Mouse (Mus musculus) heart, postnatal 0 days (tissue): ENCODE results near the gene Crybb1. TPM values are rescaled to one million over a fixed set of nuclear protein-coding genes. Genes with fewer than 3 reads are reported as not detected.

ENCODE experiments used
- ATAC-seq: fragments of 200-750 bp; cut with Nextera tagmentation; 2 replicates; pipeline ENCODE4 v1.8.0; 2017; ENCODE audit warnings: low read depth, moderate number of reproducible peaks, moderate library complexity; ENCODE audit not compliant: insufficient read depth
- DNase-seq: peaks from one replicate; pipeline ENCODE4 v3.0.0-alpha.2; 2016; ENCODE audit warnings: low spot score
- H3K27ac ChIP-seq: fragments of 300-500 bp; sonication (generic); 2 replicates; pipeline ENCODE4 v1.5.1; 2014; ENCODE audit warnings: low read depth, mild to moderate bottlenecking
- H3K27me3 ChIP-seq: fragments of 300-500 bp; sonication (generic); 2 replicates; pipeline ENCODE4 v1.6.1; 2014; ENCODE audit warnings: low read length, mixed read lengths; ENCODE audit not compliant: control insufficient read depth, insufficient read depth
- H3K36me3 ChIP-seq: fragments of 300-500 bp; sonication (generic); replicated peaks from 2 replicates; pipeline ENCODE4 v1.6.1; 2014; ENCODE audit warnings: low read length, mixed read lengths; ENCODE audit not compliant: control insufficient read depth, insufficient read depth
- H3K4me1 ChIP-seq: fragments of 300-500 bp; sonication (generic); 2 replicates; pipeline ENCODE4 v1.6.1; 2014; ENCODE audit warnings: antibody characterized with exemption; ENCODE audit not compliant: control insufficient read depth, insufficient read depth
- H3K4me2 ChIP-seq: fragments of 300-500 bp; sonication (generic); 2 replicates; pipeline ENCODE4 v1.6.1; 2014; ENCODE audit warnings: low read depth, mild to moderate bottlenecking, low read length, moderate library complexity
- H3K4me3 ChIP-seq: fragments of 300-500 bp; sonication (generic); 2 replicates; pipeline ENCODE4 v1.5.1; 2014; ENCODE audit warnings: low read depth, low read length
- H3K9ac ChIP-seq: fragments of 300-500 bp; sonication (generic); replicated peaks from 2 replicates; pipeline ENCODE4 v1.6.1; 2014; ENCODE audit warnings: low read depth, low read length, mixed read lengths
- H3K9me3 ChIP-seq: fragments of 300-500 bp; sonication (generic); replicated peaks from 2 replicates; pipeline ENCODE4 v1.6.1; 2016; ENCODE audit warnings: low read length; ENCODE audit not compliant: control insufficient read depth
- CTCF ChIP-seq: IDR thresholded peaks from 2 replicates; pipeline ENCODE4 v1.5.1; 2016; ENCODE audit warnings: antibody characterized with exemption, control low read depth, low read depth
- EP300 ChIP-seq: IDR thresholded peaks from 2 replicates; pipeline ENCODE4 v1.6.1; 2016; ENCODE audit warnings: antibody characterized with exemption, low read depth
- WGBS: fragments of 180-500 bp; shearing (Covaris S2); extraction: QIAGEN DNeasy Blood & Tissue Kit; methylation state at CpG from one replicate; pipeline ENCODE4 v1.1.7; 2014; 5-methylcytosine and 5-hydroxymethylcytosine counted together
- polyA plus RNA-seq: library from polyadenylated mRNA; unstranded; fragments of >200 nt; fragmentation: Nextera tagmentation; extraction: Ambion mirVana; gene quantifications from 2 replicates; pipeline ENCODE4 v1.2.1, GENCODE M21; 2015
- total RNA-seq: library from RNA; depleted of rRNA; stranded (reverse); fragments of >200 nt; gene quantifications from 2 replicates; pipeline ENCODE4 v1.2.3, GENCODE M21; 2014; ENCODE audit warnings: low replicate concordance

Gene Crybb1
- total and polyA plus RNA-seq, 2 experiments from 2014 or later: 0.26 TPM; not detected in 1

DNA sequence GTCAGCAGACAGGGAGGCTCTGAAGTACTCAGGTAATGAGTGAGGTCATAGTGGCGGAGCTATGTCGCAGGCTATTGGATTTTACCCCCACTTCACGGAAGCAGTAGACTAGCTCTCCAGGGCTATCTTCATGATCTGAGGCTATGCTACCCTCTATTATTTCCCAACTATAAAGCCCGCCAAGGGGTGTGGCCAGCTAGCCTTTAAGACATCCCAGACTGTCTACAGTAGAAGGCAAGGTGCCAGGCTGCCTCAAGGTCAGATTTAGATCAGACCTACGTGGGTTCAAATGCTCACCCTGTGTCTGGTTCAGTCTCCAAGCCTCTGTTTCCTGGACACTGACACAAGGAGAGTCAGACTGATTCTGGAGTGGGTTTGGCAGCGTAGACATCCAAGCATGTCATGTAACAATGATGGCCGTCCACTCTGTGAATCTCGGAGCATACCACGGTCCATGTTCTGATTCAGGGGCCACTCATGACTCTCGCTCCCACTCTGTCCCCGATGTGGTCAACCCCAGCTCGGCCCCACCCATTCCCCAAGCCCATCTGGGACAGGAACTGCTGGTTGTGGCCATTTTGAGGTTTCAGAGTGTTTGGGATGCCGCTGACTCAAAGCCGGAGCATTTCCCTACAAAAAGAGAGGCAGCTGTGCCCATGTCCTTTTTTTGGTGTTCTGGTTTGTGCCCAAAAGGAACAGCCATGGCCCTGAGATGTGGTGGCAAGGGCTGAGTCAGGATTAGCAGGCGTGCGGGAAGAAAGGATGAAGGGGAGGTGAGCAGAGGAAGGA is 4.4 kb downstream of the Crybb1 start:
- Histone ChIP-seq H3K4me3 (no peak overlapping the region), H3K27me3 (peaks cover 11% of the 10 kb centered on the region), H3K9me3 (no peaks in the 10 kb centered on the region), H3K27ac (no peak overlapping the region), H3K4me1 (peaks cover 9% of the 10 kb centered on the region), H3K36me3 (no peaks in the 10 kb centered on the region), H3K9ac (no peak overlapping the region), H3K4me2 (no peak overlapping the region)
- DNase-seq (no peak), ATAC-seq (no peak)
- WGBS: 84% methylated on average over 16 of the region's 16 CpGs
- TF ChIP-seq CTCF (no peak), EP300 (no peak)

DNA sequence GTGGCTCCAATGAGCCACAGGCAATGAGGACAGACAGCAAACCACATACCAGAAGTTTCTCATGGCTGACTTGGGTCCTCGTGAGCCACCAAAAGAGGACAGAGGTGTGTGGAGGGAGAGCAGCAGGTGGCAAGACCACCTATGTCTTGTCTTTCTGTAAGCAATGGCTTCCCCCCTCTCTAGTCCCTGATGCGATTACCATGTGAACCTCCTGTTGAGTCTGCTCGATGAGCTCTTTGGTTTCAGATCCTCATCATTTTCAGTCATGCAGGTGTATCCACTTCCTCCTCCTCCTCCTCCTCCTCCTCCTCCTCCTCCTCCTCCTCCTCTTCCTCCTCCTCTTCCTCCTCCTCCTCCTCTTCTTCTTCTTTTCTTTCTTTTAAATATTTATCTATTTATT is 5.2 kb downstream of the Crybb1 start:
- H3K4me2 ChIP-seq: no peak overlapping the region
- peaks cover 11% of the 10 kb centered on the region for H3K27me3 ChIP-seq
- no peak for DNase-seq
- WGBS: 72% methylated on average over 3 of the region's 3 CpGs
- no peak overlapping the region for H3K4me3 ChIP-seq
- no peak for TF ChIP-seq CTCF
- TF ChIP-seq EP300: no peak
- no peak for ATAC-seq
- H3K4me1 ChIP-seq: peaks cover 2% of the 10 kb centered on the region
- H3K9ac ChIP-seq: no peak overlapping the region
- H3K27ac ChIP-seq: no peak overlapping the region
- no peaks in the 10 kb centered on the region for H3K9me3 ChIP-seq
- no peaks in the 10 kb centered on the region for H3K36me3 ChIP-seq

DNA sequence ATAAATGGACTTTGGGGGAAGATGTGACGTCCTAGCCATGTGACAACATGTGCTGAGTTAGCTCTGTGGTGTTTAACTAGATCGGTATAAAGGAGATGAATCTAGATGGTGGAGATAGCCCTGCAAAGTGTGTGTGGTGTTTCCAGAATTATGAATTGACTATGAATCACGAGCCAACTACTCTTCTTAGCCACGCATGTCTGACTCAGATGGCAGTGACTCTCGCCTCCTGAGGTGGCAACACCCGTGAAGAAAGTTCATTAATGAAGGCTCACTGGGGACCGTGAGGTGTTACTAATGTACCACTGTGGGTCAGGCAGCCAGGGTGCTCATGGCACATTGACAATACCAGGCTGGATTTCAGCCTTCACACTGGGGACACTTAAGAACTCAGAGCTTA is 8.5 kb downstream of the Crybb1 start:
- TF ChIP-seq EP300: no peak
- TF ChIP-seq CTCF: no peak
- no peak for ATAC-seq
- H3K4me1 ChIP-seq: no peaks in the 10 kb centered on the region
- no peak overlapping the region for H3K4me2 ChIP-seq
- H3K36me3 ChIP-seq: no peaks in the 10 kb centered on the region
- peaks cover 33% of the 10 kb centered on the region for H3K27me3 ChIP-seq
- H3K9ac ChIP-seq: no peak overlapping the region
- H3K27ac ChIP-seq: no peak overlapping the region
- 77% methylated on average over 7 of the region's 7 CpGs for WGBS
- no peak for DNase-seq
- H3K9me3 ChIP-seq: no peaks in the 10 kb centered on the region
- no peak overlapping the region for H3K4me3 ChIP-seq

- Histone ChIP-seq H3K36me3 (no peaks in the 10 kb centered on the region), H3K9me3 (no peaks in the 10 kb centered on the region), H3K27me3 (peaks cover 41% of the 10 kb centered on the region), H3K27ac (no peak overlapping the region), H3K4me1 (no peaks in the 10 kb centered on the region), H3K9ac (no peak overlapping the region), H3K4me2 (no peak overlapping the region), H3K4me3 (no peak overlapping the region)
- ATAC-seq (no peak), DNase-seq (no peak)
- TF ChIP-seq CTCF (no peak), EP300 (no peak)
- WGBS: 76% methylated on average over 5 of the region's 5 CpGs
Measured at GRCm38 (mm10) chr5:112265110-112265509, 9.5 kb downstream of the Crybb1 start.

GRCm38 (mm10) chr5:112265515-112265914 is 9.9 kb downstream of the Crybb1 start:
- TF ChIP-seq CTCF: no peak
- no peak for TF ChIP-seq EP300
- DNase-seq: no peak
- Histone ChIP-seq H3K27ac (no peak overlapping the region), H3K4me1 (no peaks in the 10 kb centered on the region), H3K27me3 (peaks cover 41% of the 10 kb centered on the region), H3K4me3 (no peak overlapping the region), H3K36me3 (no peaks in the 10 kb centered on the region), H3K9ac (no peak overlapping the region), H3K9me3 (no peaks in the 10 kb centered on the region), H3K4me2 (no peak overlapping the region)
- 11% methylated on average over 10 of the region's 10 CpGs for WGBS
- no peak for ATAC-seq
